Comparison of ENCODE assay signal across 8 mouse cellular contexts in genomic region chr8:105258911-105259720, GRCm38 (mm10). TPM values are rescaled to one million over a fixed set of nuclear protein-coding genes. Genes with fewer than 3 reads are reported as not detected.
DNase-seq lines count a peak whose midpoint lies in the region; ATAC-seq and TF ChIP-seq lines count a peak whose summit lies in the region.

No protein-coding gene starts in this region.

- no peaks in the 10 kb centered on the region for H3K36me3 ChIP-seq in heart, adult 2 months (ENCODE audit: control insufficient read depth, insufficient read depth, low read length)
- no peaks in the 10 kb centered on the region for H3K36me3 ChIP-seq in embryonic facial prominence, embryonic 15.5 days
- no peaks in the 10 kb centered on the region for H3K36me3 ChIP-seq in limb, embryonic 10.5 days
- no peaks in the 10 kb centered on the region for H3K36me3 ChIP-seq in midbrain, embryonic 12.5 days

- WGBS in heart, adult 2 months: 41% methylated on average over 55 of the region's 55 CpGs
- WGBS in embryonic facial prominence, embryonic 15.5 days: 6% methylated on average over 55 of the region's 55 CpGs
- 2% methylated on average over 55 of the region's 55 CpGs for WGBS in limb, embryonic 10.5 days
- 2% methylated on average over 55 of the region's 55 CpGs for WGBS in midbrain, embryonic 12.5 days

- no peak for TF ChIP-seq CTCF in heart, adult 2 months (IDR thresholded peaks at IDR 0.05)

- peak overlapping the region; percentile 68 for H3K4me2 ChIP-seq in embryonic facial prominence, embryonic 15.5 days (replicated peaks)
- peak overlapping the region; percentile 80 for H3K4me2 ChIP-seq in midbrain, embryonic 12.5 days (replicated peaks)

- DNase-seq in heart, adult 2 months: no peak
- no peak for DNase-seq in heart, adult 9 months (ENCODE audit: low spot score in 2 of 2)
- peak; percentile 18 for DNase-seq in Muller cell, postnatal 12 days (ENCODE audit: inconsistent ontology term)
- DNase-seq in limb, embryonic 10.5 days (ENCODE audit: low spot score): peak; percentile 67
- DNase-seq in right cerebral cortex, postnatal 4 days: no peak
- DNase-seq in urinary bladder, postnatal 14 days (ENCODE audit: low spot score): no peak

- H3K4me1 ChIP-seq in heart, adult 2 months (ENCODE audit: control insufficient read depth, insufficient read depth, low read length): peaks cover 2% of the 10 kb centered on the region; the same call in 1 of the 2 replicates
- peaks cover 38% of the 10 kb centered on the region for H3K4me1 ChIP-seq in embryonic facial prominence, embryonic 15.5 days
- peaks cover 37% of the 10 kb centered on the region for H3K4me1 ChIP-seq in limb, embryonic 10.5 days
- H3K4me1 ChIP-seq in midbrain, embryonic 12.5 days: peaks cover 33% of the 10 kb centered on the region

- ATAC-seq in embryonic facial prominence, embryonic 15.5 days (ENCODE audit: insufficient number of reproducible peaks, low FRiP score, low TSS enrichment, low read depth): no peak
- ATAC-seq in midbrain, embryonic 12.5 days (ENCODE audit: low FRiP score, low read depth): peak; percentile 42

- H3K27ac ChIP-seq in heart, adult 2 months: no peak overlapping the region
- H3K27ac ChIP-seq in embryonic facial prominence, embryonic 15.5 days (replicated peaks): no peak overlapping the region
- H3K27ac ChIP-seq in limb, embryonic 10.5 days: 0 out of 2 replicates have a peak overlapping the region, but pooled peaks have one; percentile 2
- no peak overlapping the region for H3K27ac ChIP-seq in midbrain, embryonic 12.5 days (replicated peaks)

- H3K4me3 ChIP-seq in heart, adult 2 months: peak overlapping the region; percentile 47
- peak overlapping the region; percentile 40 for H3K4me3 ChIP-seq in embryonic facial prominence, embryonic 15.5 days (replicated peaks)
- peak overlapping the region; percentile 50 for H3K4me3 ChIP-seq in limb, embryonic 10.5 days
- H3K4me3 ChIP-seq in midbrain, embryonic 12.5 days: peak overlapping the region; percentile 42

- intact Hi-C loops in heart, adult 2 months (cut with DNase I): no loop called here

- no peaks in the 10 kb centered on the region for H3K27me3 ChIP-seq in heart, adult 2 months (ENCODE audit: control insufficient read depth, insufficient read depth, low read length)
- peaks cover 51% of the 10 kb centered on the region for H3K27me3 ChIP-seq in embryonic facial prominence, embryonic 15.5 days
- peaks cover 93% of the 10 kb centered on the region for H3K27me3 ChIP-seq in limb, embryonic 10.5 days (ENCODE audit: low read depth, poor library complexity, severe bottlenecking)
- peaks cover 95% of the 10 kb centered on the region for H3K27me3 ChIP-seq in midbrain, embryonic 12.5 days

- H3K9me3 ChIP-seq in embryonic facial prominence, embryonic 15.5 days (replicated peaks): no peaks in the 10 kb centered on the region
- no peaks in the 10 kb centered on the region for H3K9me3 ChIP-seq in limb, embryonic 10.5 days (replicated peaks)
- no peaks in the 10 kb centered on the region for H3K9me3 ChIP-seq in midbrain, embryonic 12.5 days

- H3K79me2 ChIP-seq in heart, adult 2 months (replicated peaks; ENCODE audit: control insufficient read depth, insufficient read depth, low read length): no peaks in the 10 kb centered on the region

- H3K9ac ChIP-seq in heart, adult 2 months (ENCODE audit: low read depth, low read length): no peak overlapping the region
- H3K9ac ChIP-seq in embryonic facial prominence, embryonic 15.5 days: no peak overlapping the region
- no peak overlapping the region; the same call in 1 of the 2 replicates for H3K9ac ChIP-seq in midbrain, embryonic 12.5 days (replicated peaks)

- no peak for TF ChIP-seq EP300 in heart, adult 2 months (IDR thresholded peaks at IDR 0.05; ENCODE audit: insufficient read depth, low read depth, low read length)

- TF ChIP-seq POLR2A in heart, adult 2 months (IDR thresholded peaks at IDR 0.05; ENCODE audit: insufficient read depth, low read depth, low read length): no peak

RNA-seq across cellular contexts. Expression of gene B3gnt9, which starts 4.2 kb away (rescaled TPM):
- 1 to 10 TPM; 3.5 to 5.2 TPM for total RNA-seq in heart, adult 2 months (2021)
- polyA plus RNA-seq in heart, adult 2 months (2012; rRNA removed): 7.1 and 8.5 TPM in 2 replicates
- polyA plus RNA-seq in embryonic facial prominence, embryonic 15.5 days (2015; fragmentation: Nextera tagmentation; extraction: Ambion mirVana): 45.5 and 49.2 TPM in 2 replicates
- polyA plus RNA-seq in limb, embryonic 10.5 days (2016; fragmentation: Nextera tagmentation; extraction: Ambion mirVana): 1.4 and 1.7 TPM in 2 replicates
- 7.6 and 9.8 TPM in 2 replicates for polyA plus RNA-seq in midbrain, embryonic 12.5 days (2016; fragmentation: Nextera tagmentation; extraction: Ambion mirVana)

RNA-seq across cellular contexts. Expression of gene Tradd, which starts 5.3 kb away (rescaled TPM):
- 1 to 10 TPM; 3.9 to 4.9 TPM for total RNA-seq in heart, adult 2 months (2021)
- polyA plus RNA-seq in heart, adult 2 months (2012; rRNA removed): 4.3 and 4.6 TPM in 2 replicates
- polyA plus RNA-seq in embryonic facial prominence, embryonic 15.5 days (2015; fragmentation: Nextera tagmentation; extraction: Ambion mirVana): 27.4 and 28.8 TPM in 2 replicates
- polyA plus RNA-seq in limb, embryonic 10.5 days (2016; fragmentation: Nextera tagmentation; extraction: Ambion mirVana): 11.4 and 12.1 TPM in 2 replicates
- polyA plus RNA-seq in midbrain, embryonic 12.5 days (2016; fragmentation: Nextera tagmentation; extraction: Ambion mirVana): 11.0 and 14.6 TPM in 2 replicates

RNA-seq across cellular contexts. Expression of gene Fbxl8, which starts 5.3 kb away (rescaled TPM):
- 1 to 10 TPM; 1.8 to 2.5 TPM for total RNA-seq in heart, adult 2 months (2021)
- 3.6 and 4.1 TPM in 2 replicates for polyA plus RNA-seq in heart, adult 2 months (2012; rRNA removed)
- polyA plus RNA-seq in embryonic facial prominence, embryonic 15.5 days (2015; fragmentation: Nextera tagmentation; extraction: Ambion mirVana): 3.3 and 4.0 TPM in 2 replicates
- polyA plus RNA-seq in limb, embryonic 10.5 days (2016; fragmentation: Nextera tagmentation; extraction: Ambion mirVana): 0.81 and 1.1 TPM in 2 replicates
- polyA plus RNA-seq in midbrain, embryonic 12.5 days (2016; fragmentation: Nextera tagmentation; extraction: Ambion mirVana): 0.77 and 0.87 TPM in 2 replicates

RNA-seq across cellular contexts. Expression of gene Hsf4, which starts 10.5 kb away (rescaled TPM):
- total RNA-seq in heart, adult 2 months (2021): 1 to 10 TPM; 2.7 to 3.9 TPM
- polyA plus RNA-seq in heart, adult 2 months (2012; rRNA removed): 4.3 and 5.4 TPM in 2 replicates
- polyA plus RNA-seq in embryonic facial prominence, embryonic 15.5 days (2015; fragmentation: Nextera tagmentation; extraction: Ambion mirVana): 0.13 and 0.33 TPM in 2 replicates
- polyA plus RNA-seq in limb, embryonic 10.5 days (2016; fragmentation: Nextera tagmentation; extraction: Ambion mirVana): 0.10 TPM in 1 of 2 replicates, not detected in the other
- 0.14 TPM in 1 of 2 replicates, not detected in the other for polyA plus RNA-seq in midbrain, embryonic 12.5 days (2016; fragmentation: Nextera tagmentation; extraction: Ambion mirVana)

RNA-seq across cellular contexts. Expression of gene Nol3, which starts 16.8 kb away (rescaled TPM):
- 10 to 100 TPM; 19.7 to 23.0 TPM for total RNA-seq in heart, adult 2 months (2021)
- polyA plus RNA-seq in heart, adult 2 months (2012; rRNA removed): 17.3 and 19.1 TPM in 2 replicates
- polyA plus RNA-seq in embryonic facial prominence, embryonic 15.5 days (2015; fragmentation: Nextera tagmentation; extraction: Ambion mirVana): 3.6 and 4.4 TPM in 2 replicates
- polyA plus RNA-seq in limb, embryonic 10.5 days (2016; fragmentation: Nextera tagmentation; extraction: Ambion mirVana): 0.40 and 0.45 TPM in 2 replicates
- polyA plus RNA-seq in midbrain, embryonic 12.5 days (2016; fragmentation: Nextera tagmentation; extraction: Ambion mirVana): 3.3 and 3.9 TPM in 2 replicates

Comparison
In these comparisons a context has a peak if more than half of its experiments do, and no peak if none do; other contexts are left out.
1. DNase-seq: peak in Muller cell, postnatal 12 days (single experiment) and limb, embryonic 10.5 days (single experiment); none in heart, adult 2 months (0 of 2), heart, adult 9 months (0 of 2), right cerebral cortex, postnatal 4 days (single experiment) and urinary bladder, postnatal 14 days (single experiment).
2. Peak in every context shown above with its lines, with median percentiles within 50 percentile points of each other: H3K4me3 ChIP-seq.